Mouse (Mus musculus) liver, postnatal 0 days (tissue): ENCODE measurements around the gene Nrxn2.

ENCODE experiments used
- CTCF ChIP-seq: sonication (generic); IDR thresholded peaks from 2 replicates; pipeline ENCODE4 v1.5.1; 2016; ENCODE audit warnings: antibody characterized with exemption, low read depth
- EP300 ChIP-seq: IDR thresholded peaks from 2 replicates; pipeline ENCODE4 v1.6.1; 2016; ENCODE audit warnings: antibody characterized with exemption, low read depth, mild to moderate bottlenecking

DNA sequence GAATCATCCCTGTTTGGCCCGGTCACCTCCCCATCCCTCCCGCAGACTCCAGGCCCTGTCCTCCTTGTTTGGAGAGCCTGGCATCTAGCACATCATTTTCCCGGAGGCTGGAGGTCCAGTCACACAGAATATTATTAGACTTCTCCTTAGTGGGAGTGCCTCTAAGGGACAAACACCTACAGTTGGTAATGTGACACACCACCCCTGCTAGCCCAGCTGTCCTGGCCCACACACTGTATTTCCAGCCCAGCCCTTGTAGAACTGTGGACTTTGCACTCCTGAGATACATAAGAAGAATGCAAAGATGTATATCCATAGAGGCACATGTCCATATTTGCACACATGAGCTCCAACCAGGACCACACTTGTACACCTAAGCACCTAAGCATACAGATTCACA is 103.1 kb downstream of the Nrxn2 start:
- TF ChIP-seq CTCF (no peak), EP300 (no peak)
